Mouse (Mus musculus): ENCODE measurements around the gene Gm29582.
"Not testable (repeated sequence)": the region's sequence is repeated elsewhere in the genome, so short reads cannot be mapped to it uniquely, and the experiment has no call there.

The Gm29582 gene

DNA sequence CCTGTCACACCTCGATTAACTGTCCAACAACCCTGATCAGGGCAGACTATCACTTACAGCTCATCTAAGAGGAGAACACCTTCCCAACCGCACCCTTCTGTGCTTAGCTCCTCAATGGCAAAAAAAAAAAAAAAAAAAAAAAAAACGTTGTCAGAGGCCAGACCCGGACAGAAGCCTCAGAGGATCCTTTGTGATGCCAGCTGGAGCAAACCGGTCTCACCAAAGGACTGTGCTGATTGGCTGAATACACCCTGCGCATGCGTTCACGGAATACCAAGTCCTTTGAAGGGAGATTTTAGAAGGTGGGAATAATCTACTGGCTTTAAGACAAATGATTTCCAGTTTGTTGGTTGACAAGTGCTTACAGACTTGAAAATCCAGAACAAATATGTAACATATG, at the start of gene Gm29582:
Gene Gm29582, minus strand, starts transcription at position 101 of the 400 bp plus-strand sequence.
- not testable (repeated sequence) for DNase-seq

Data from kidney, postnatal 4 days (tissue).